Mouse (Mus musculus): ENCODE data around the gene Susd5. TPM values are rescaled to one million over a fixed set of nuclear protein-coding genes. Genes with fewer than 3 reads are reported as not detected.
"Not testable (repeated sequence)": the region's sequence is repeated elsewhere in the genome, so short reads cannot be mapped to it uniquely, and the experiment has no call there.

Gene Susd5
- polyA plus RNA-seq, 1 experiment from 2014 or later, result not detected

GRCm38 (mm10) chr9:114111161-114111560, 54.2 kb downstream of the Susd5 start:
- no peak for ATAC-seq

GRCm38 (mm10) chr9:114112226-114112625, 55.3 kb downstream of the Susd5 start:
- ATAC-seq, result no peak
- no peaks in the 10 kb centered on the region for H3K27me3 ChIP-seq (replicated peaks; ENCODE audit: insufficient read depth, low read length)
- no peaks in the 10 kb centered on the region for H3K36me3 ChIP-seq (ENCODE audit: insufficient read depth, low read length)
- DNase-seq (ENCODE audit: low spot score), result peak; percentile 10
- H3K4me3 ChIP-seq (ENCODE audit: low read depth, low read length), result no peak overlapping the region
- 25% methylated on average over 6 of the region's 6 CpGs for WGBS
- TF ChIP-seq EP300 (IDR thresholded peaks at IDR 0.05), result no peak
- no peak for TF ChIP-seq CTCF (IDR thresholded peaks at IDR 0.05)
- H3K4me2 ChIP-seq (replicated peaks; ENCODE audit: low read depth, low read length), result no peak overlapping the region
- no peak overlapping the region for H3K27ac ChIP-seq (ENCODE audit: low read length)
- no peaks in the 10 kb centered on the region for H3K4me1 ChIP-seq (ENCODE audit: insufficient read depth, low read depth, low read length)
- no peaks in the 10 kb centered on the region for H3K9me3 ChIP-seq (ENCODE audit: low read length)
- H3K9ac ChIP-seq (replicated peaks; ENCODE audit: low read depth), result no peak overlapping the region

More at GRCm38 (mm10) chr9:114111161-114111560, 54.2 kb downstream of the Susd5 start:
- 79% methylated on average over 8 of the region's 8 CpGs for WGBS
- no peak overlapping the region for H3K4me2 ChIP-seq (replicated peaks; ENCODE audit: low read depth, low read length)
- H3K9me3 ChIP-seq (ENCODE audit: low read length), result no peaks in the 10 kb centered on the region
- H3K36me3 ChIP-seq (ENCODE audit: insufficient read depth, low read length), result no peaks in the 10 kb centered on the region
- DNase-seq (ENCODE audit: low spot score), result no peak
- no peak overlapping the region for H3K9ac ChIP-seq (replicated peaks; ENCODE audit: low read depth)
- H3K27me3 ChIP-seq (replicated peaks; ENCODE audit: insufficient read depth, low read length), result no peaks in the 10 kb centered on the region
- H3K27ac ChIP-seq (ENCODE audit: low read length), result no peak overlapping the region
- H3K4me1 ChIP-seq (ENCODE audit: insufficient read depth, low read depth, low read length), result no peaks in the 10 kb centered on the region
- no peak overlapping the region for H3K4me3 ChIP-seq (ENCODE audit: low read depth, low read length)
- no peak for TF ChIP-seq CTCF (IDR thresholded peaks at IDR 0.05)
- TF ChIP-seq EP300 (IDR thresholded peaks at IDR 0.05), result no peak

GRCm38 (mm10) chr9:114113911-114114623, 57.1 kb downstream of the Susd5 start:
- DNase-seq (ENCODE audit: low spot score) (no peak), ATAC-seq (no peak)
- Histone ChIP-seq H3K36me3 (ENCODE audit: insufficient read depth, low read length) (no peaks in the 10 kb centered on the region), H3K27ac (ENCODE audit: low read length) (no peak overlapping the region), H3K4me3 (ENCODE audit: low read depth, low read length) (no peak overlapping the region), H3K4me2 (replicated peaks; ENCODE audit: low read depth, low read length) (no peak overlapping the region), H3K4me1 (ENCODE audit: insufficient read depth, low read depth, low read length) (no peaks in the 10 kb centered on the region), H3K9me3 (ENCODE audit: low read length) (no peaks in the 10 kb centered on the region), H3K9ac (replicated peaks; ENCODE audit: low read depth) (no peak overlapping the region), H3K27me3 (replicated peaks; ENCODE audit: insufficient read depth, low read length) (no peaks in the 10 kb centered on the region)
- 75% methylated on average over 18 of the region's 18 CpGs for WGBS
- TF ChIP-seq CTCF (IDR thresholded peaks at IDR 0.05) (no peak), EP300 (IDR thresholded peaks at IDR 0.05) (no peak)

GRCm38 (mm10) chr9:114116672-114117071, 59.7 kb downstream of the Susd5 start:
- not testable (repeated sequence) for H3K4me1 ChIP-seq (ENCODE audit: insufficient read depth, low read depth, low read length)
- WGBS, result 7% methylated on average over 5 of the region's 5 CpGs
- peak; percentile 23 for DNase-seq (ENCODE audit: low spot score)

GRCm38 (mm10) chr9:114122862-114123261, 65.9 kb downstream of the Susd5 start:
- H3K4me1 ChIP-seq (ENCODE audit: insufficient read depth, low read depth, low read length); H3K4me3 ChIP-seq (ENCODE audit: low read depth, low read length); ATAC-seq; DNase-seq (ENCODE audit: low spot score); H3K4me2 ChIP-seq (replicated peaks; ENCODE audit: low read depth, low read length); H3K27ac ChIP-seq (ENCODE audit: low read length); H3K9ac ChIP-seq (replicated peaks; ENCODE audit: low read depth); H3K9me3 ChIP-seq (ENCODE audit: low read length); H3K27me3 ChIP-seq (replicated peaks; ENCODE audit: insufficient read depth, low read length); H3K36me3 ChIP-seq (ENCODE audit: insufficient read depth, low read length): not testable (repeated sequence)

More at GRCm38 (mm10) chr9:114116672-114117071, 59.7 kb downstream of the Susd5 start:
- H3K36me3 ChIP-seq (ENCODE audit: insufficient read depth, low read length); H3K27ac ChIP-seq (ENCODE audit: low read length); H3K27me3 ChIP-seq (replicated peaks; ENCODE audit: insufficient read depth, low read length); H3K4me2 ChIP-seq (replicated peaks; ENCODE audit: low read depth, low read length); H3K9ac ChIP-seq (replicated peaks; ENCODE audit: low read depth); H3K9me3 ChIP-seq (ENCODE audit: low read length); H3K4me3 ChIP-seq (ENCODE audit: low read depth, low read length); ATAC-seq: not testable (repeated sequence)
- TF ChIP-seq CTCF (IDR thresholded peaks at IDR 0.05), result peak; percentile 78

GRCm38 (mm10) chr9:114129273-114129835, 72.4 kb downstream of the Susd5 start:
- H3K36me3 ChIP-seq (ENCODE audit: insufficient read depth, low read length); H3K4me3 ChIP-seq (ENCODE audit: low read depth, low read length); H3K27me3 ChIP-seq (replicated peaks; ENCODE audit: insufficient read depth, low read length); H3K9me3 ChIP-seq (ENCODE audit: low read length); H3K4me1 ChIP-seq (ENCODE audit: insufficient read depth, low read depth, low read length); ATAC-seq; DNase-seq (ENCODE audit: low spot score); H3K4me2 ChIP-seq (replicated peaks; ENCODE audit: low read depth, low read length); H3K9ac ChIP-seq (replicated peaks; ENCODE audit: low read depth); H3K27ac ChIP-seq (ENCODE audit: low read length): not testable (repeated sequence)
- 61% methylated on average over 1 of the region's 1 CpGs for WGBS

Other genes with a start within 250 kb of the Susd5 start
- gene Ubp1, start 126.2 kb upstream of the Susd5 start, polyA plus RNA-seq (2015; fragmentation: Nextera tagmentation; extraction: Ambion mirVana), result 18.9 and 20.5 TPM in 2 replicates
- gene Fbxl2, start 10.9 kb upstream of the Susd5 start, polyA plus RNA-seq (2015; fragmentation: Nextera tagmentation; extraction: Ambion mirVana), result 1.7 and 2.4 TPM in 2 replicates

All from lung, postnatal 0 days (tissue).